Mouse (Mus musculus) v-Abl transformed pro-B cells (cell line): Measurements from ENCODE around the gene Serpina12.

Experiments
- in situ Hi-C, 2 experiments: fragments of 400-800 bp; cut with MboI; formaldehyde crosslinking; loops; one replicate each; pipeline ENCODE4 v1.15.1; 2025; ENCODE audit not compliant: unreplicated experiment in 2 of 2

The Serpina12 gene

DNA sequence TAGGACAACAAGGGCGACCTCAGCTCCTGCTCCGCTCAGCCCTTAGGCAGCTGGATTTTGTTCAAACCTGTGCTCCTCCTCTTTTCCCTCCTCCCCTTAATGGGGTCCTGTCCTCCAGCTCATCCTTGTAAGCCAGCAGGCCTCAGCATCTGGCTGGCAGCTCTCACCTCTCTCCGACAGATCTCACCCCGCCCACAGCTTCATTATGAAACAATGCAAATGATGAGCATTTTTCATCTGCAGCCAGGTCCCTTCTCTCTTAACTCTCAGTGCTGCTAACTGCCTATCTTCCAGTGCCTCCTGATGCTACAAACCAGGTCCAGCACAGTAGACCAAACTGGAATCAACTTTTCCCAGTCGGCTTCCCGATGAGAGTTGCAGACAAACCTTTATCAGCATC, 30.6 kb downstream of the Serpina12 start, which contains the start of gene Serpina9:
Gene Serpina9, minus strand, starts transcription at position 136 of the 400 bp plus-strand sequence.
- in situ Hi-C loops: no loop called here

DNA sequence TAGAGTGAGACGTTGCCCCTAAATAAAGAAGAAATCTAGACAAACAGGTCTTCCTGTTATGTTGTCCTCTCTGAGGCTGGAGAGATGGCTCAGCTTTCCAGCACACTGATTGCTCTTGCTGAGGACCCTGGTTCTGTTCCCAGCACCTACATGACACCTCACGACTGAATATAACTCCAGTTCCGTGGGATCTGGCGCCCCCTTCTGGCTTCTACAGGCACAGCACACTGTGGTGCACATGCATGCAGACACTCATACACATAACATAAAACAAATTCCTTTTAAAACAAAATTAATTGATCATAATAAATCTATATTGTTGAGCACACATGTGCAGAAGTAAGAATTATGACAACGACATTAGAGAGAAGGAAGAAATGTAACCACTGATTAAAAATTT, 39.6 kb downstream of the Serpina12 start:
- in situ Hi-C loops: no loop called here

GRCm38 (mm10) chr12:104003238-104003612, 41.0 kb downstream of the Serpina12 start:
- in situ Hi-C loops: no loop called here

DNA sequence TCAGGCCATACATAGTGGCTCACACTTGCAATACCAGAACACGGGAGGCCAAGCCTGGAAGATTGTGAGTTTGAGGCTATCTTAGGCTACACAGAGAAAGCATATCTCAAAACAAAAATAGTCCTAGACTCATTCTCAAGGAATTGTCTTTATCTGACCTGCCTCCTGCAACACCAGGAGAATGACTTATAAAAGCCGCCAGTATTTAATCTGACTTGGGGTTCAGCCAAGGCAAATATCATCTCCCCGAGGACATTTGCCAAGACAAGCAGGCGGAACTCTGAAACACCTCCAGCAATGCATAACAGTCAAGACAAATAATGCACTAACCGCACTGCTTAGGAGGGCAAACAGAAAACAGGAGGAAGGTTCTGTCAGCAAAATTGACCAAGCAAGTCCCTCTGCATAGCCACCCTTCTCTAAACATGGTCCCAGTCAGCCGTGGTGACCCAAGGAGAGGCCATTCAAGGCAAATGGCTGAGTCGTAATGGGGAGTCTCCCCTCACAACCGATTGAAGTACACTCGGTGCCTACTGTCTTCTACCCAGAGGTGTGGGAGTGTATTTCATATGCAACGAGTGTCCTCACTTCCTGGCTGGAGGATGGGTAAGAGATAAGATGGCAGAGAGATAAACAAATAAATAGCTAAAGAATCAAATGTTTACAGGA, 41.5 kb downstream of the Serpina12 start:
- in situ Hi-C loops: no loop called here

- in situ Hi-C loops: no loop called here
These were observed 43.6 kb downstream of the Serpina12 start for GRCm38 (mm10) chr12:104000594-104000993.

- in situ Hi-C loops: loop anchor here (5.0 to 10.0 kb wide), 3 partner anchors 415 to 945 kb away; no protein-coding TSS in a partner anchor
These were observed 44.6 kb downstream of the Serpina12 start for GRCm38 (mm10) chr12:103999611-104000010.

DNA sequence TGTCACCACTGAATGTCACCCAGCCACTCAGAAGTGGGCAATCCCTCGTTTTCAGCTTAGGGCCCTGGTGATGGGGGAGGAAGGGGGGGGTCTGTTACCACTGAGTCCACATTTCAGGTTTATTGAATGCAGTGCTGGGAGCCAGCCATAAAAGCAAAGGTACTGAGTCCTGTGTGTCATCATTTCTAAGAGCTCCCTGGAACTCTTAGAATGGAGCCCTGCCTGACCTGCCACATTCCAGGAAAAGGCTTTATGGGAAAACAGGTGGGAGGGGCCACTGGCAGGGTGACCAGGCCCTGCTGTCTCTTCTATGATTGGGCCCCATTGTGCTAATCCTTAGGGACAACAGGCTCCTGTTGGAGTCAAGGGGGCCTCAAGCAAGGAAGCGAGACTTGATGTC, 47.7 kb downstream of the Serpina12 start:
- in situ Hi-C loops: loop anchor here (5.0 to 10.0 kb wide), 3 partner anchors 418 to 948 kb away; no protein-coding TSS in a partner anchor

DNA sequence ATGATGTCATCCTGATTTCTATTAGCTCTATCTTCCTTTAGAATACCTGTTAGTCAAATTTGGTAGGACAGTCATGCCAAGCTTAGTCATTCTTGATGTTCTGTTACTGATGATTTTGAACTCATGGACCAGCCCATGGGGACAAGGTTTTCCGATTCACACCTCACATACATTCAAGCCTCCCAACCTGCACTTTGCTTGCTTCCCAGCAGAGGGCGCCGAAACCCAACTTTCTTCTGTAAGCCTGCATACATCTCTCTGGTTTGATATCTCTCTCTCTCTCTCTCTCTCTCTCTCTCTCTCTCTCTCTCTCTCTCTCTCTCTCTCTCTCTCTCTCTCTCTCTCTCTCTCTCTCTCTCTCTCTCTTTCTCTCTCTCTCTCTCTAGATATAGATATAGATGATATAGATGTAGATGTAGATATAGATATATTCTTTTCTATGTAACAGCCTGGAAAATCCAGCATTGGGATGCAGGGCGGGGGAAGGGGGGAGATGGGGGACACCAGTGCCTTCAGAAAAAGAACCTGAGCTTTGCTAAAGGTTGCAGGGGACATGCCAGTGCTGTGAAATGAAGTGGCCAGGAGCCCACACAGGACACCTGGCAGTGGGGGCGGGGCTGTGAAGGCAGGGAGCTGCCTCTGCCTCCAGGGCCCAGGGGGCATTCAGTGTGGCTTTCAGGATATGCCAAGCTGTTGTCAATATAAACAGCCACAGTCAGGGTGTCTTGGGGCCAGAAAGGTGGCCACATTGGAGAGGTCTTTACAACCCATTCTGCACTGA, 48.8 kb downstream of the Serpina12 start:
- in situ Hi-C loops: loop anchor here (5.0 to 10.0 kb wide), 3 partner anchors 419 to 949 kb away; no protein-coding TSS in a partner anchor

- in situ Hi-C loops: loop anchor here (10.0 kb wide), 2 partner anchors 422 to 952 kb away; no protein-coding TSS in a partner anchor
These were observed 51.3 kb downstream of the Serpina12 start for GRCm38 (mm10) chr12:103992945-103993344.

- in situ Hi-C loops: loop anchor here (10.0 kb wide), 2 partner anchors 425 to 955 kb away; no protein-coding TSS in a partner anchor
These were observed 54.4 kb downstream of the Serpina12 start, which contains the start of gene Serpina11 for GRCm38 (mm10) chr12:103989857-103990256. Gene Serpina11 (minus strand): TSS chr12:103989957.

DNA sequence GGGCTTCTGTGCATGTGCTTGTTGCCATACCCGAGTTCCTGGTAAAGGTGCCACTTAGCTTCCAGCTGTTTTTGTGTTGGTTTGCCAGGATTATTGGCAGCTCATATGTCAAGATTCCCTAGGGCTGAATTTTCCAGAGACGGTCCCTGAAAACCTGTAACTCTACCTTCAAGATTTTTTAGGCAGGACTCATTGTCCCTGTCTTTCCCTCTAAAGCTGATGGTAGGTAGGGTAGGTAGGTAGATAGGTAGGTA, 54.8 kb downstream of the Serpina12 start:
- in situ Hi-C loops: no loop called here

GRCm38 (mm10) chr12:103988754-103989513, 55.3 kb downstream of the Serpina12 start:
- in situ Hi-C loops: no loop called here

DNA sequence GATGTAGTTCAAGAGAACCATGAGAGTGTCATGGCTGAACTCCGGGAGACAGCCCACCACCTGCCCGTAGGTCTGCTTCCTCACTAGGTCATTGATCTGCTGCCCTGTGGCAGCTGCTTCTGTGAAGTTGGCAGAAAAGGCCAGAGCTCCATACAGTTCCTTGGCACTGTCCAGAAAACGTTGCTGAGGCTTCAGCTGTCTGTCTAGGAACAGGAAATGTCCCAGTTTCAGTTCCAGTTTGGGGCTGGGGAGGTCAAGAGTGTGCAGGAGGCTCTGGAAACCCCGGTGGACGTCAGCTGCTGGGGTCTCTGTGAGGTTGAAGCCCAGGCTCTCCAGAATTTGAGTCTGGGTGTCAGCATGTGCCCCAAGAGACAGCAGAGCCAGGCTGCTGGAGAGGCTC, 58.4 kb downstream of the Serpina12 start:
- in situ Hi-C loops: no loop called here

DNA sequence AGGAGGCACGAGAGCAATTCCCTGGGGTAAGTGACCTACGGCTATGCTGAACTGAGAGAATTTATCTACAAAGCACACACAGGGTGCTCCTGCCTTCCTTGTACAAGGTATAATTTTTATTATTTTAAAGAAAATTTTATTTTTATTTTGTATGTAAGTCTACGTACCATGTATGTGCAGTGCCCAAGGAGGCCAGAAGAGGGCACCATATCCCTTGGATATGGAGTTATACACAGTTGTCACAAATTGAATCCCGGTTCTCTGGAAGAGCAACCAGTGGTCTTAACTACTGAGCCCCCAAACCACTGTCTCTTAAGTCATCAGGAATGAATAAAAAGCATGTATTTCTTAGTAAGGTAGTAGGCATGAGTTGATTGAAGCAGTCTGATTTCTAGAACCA, 59.3 kb downstream of the Serpina12 start:
- in situ Hi-C loops: no loop called here

GRCm38 (mm10) chr12:103981646-103982360, 62.4 kb downstream of the Serpina12 start:
- in situ Hi-C loops: no loop called here
